Mouse (Mus musculus): ENCODE data around the gene Esr1.

Gene Esr1

GRCm38 (mm10) chr10:4977374-4977773 is 366.0 kb downstream of the Esr1 start:
- in situ Hi-C loops (cut with MboI, MseI): no loop called here

GRCm38 (mm10) chr10:4983919-4984318 is 372.5 kb downstream of the Esr1 start:
- in situ Hi-C loops (cut with MboI, MseI): no loop called here

- in situ Hi-C loops (cut with MboI, MseI): no loop called here
Observed at GRCm38 (mm10) chr10:4993802-4994201, 382.4 kb downstream of the Esr1 start.

DNA sequence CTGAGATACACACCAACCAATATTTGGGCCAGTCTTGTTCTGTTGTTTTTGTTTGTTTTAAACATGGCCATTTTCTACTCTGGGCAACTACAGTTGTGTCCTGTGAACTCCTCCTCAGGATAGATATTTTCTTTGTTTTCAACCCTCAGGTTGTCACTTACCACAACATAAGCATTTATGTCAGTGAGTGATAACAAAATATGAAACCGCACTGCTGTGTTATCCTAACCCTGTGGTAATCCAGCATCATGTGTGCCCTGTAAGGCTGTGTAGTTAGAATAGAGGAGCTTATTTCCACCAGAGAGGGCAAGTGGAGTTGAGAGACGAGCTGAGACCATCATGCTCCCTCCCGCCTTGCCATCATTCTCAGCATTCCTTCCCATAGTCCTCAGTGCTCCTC is 385.2 kb downstream of the Esr1 start:
- in situ Hi-C loops (cut with MboI, MseI): no loop called here

- in situ Hi-C loops (cut with MboI, MseI): no loop called here
Observed at GRCm38 (mm10) chr10:5008795-5009366, 397.5 kb downstream of the Esr1 start.

DNA sequence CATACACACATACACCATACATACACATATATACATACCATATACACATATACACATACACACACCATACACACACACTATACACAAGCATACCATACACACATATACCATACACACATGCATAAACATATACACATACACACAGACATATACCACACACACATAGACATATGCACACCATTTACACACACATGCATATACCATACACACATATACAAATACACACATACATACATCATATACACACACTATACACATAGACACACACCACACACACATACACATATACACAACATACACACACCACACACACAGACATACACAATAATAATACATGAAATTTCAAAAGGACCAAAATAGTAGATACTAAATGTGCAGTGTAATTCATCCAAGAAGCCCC is 400.6 kb downstream of the Esr1 start:
- in situ Hi-C loops (cut with MboI, MseI): no loop called here

DNA sequence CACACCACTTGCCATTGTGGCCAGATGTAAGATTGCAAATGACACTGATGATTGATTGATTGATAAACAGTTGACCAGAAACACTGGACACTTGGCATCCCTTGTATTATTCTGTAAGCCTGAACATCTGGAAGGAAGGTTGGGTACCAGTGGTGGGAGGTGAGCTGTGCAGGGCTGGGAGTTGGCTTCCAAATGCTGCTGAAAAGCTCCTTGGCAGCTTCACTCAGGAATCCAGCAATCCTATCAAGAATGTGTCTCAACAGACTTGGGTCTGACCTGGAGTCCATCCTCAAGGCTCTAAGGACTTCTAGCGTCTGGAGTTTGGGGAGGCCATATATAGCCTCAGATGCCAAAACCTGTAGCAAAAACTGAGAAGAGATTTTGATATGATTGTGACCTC is 403.6 kb downstream of the Esr1 start:
- in situ Hi-C loops (cut with MboI, MseI): no loop called here

DNA sequence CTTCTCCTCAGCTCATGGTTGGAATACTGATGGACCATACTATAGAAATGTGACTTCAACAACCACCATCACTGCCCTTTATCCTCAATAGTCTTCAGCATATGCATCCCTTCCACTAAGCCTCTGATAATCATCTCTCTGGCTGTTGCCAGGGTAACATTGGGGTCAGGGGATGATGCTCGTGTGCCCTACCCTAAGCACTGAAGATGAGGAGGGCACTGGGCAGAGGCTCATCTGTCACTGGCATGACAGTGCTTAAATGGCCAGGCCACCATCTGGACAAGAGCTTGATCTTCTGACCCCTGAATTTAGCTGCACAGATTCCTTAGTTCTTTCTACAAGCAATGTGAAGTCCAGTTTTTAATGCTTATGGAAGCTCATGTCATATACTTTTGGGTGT is 405.8 kb downstream of the Esr1 start:
- in situ Hi-C loops (cut with MboI, MseI): no loop called here

DNA sequence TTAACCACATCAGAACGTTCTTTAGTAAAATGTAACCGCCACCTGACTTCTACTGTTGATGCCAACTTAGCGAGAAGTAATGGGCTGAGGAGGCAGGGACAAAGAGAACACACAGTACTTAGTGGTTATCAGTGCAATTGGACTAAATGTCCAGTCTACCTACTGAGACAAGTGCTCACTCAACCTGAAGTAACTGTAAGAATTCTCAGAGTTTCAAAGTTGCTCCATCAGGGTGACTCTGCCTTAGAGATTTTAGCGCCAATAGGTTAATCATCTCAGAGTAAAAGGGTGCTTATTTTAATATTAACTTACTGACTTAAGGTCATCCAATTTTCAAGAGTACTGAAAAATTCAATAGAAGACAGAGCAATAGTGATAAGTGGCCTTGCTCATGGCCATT is 414.5 kb downstream of the Esr1 start:
- in situ Hi-C loops (cut with MboI, MseI): no loop called here

DNA sequence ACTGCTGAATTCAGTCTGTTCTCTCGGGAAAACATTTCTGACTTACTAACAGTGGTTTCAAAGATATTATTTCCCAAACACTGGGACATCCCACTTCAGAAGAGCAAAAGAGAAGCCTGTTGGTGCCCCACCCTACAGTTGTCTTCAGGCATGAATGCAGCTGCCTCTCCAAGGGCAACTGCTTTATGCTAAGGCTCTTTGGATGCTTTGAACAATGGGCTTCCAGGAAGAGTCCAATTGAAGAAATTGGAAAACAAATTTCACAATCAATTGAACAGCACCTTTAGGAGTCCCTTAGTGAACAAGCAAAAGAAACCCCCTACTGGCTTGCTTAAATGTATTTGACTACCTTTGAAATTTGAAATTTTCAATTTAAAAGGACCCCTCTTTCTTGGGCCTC is 415.8 kb downstream of the Esr1 start:
- in situ Hi-C loops (cut with MboI, MseI): no loop called here

DNA sequence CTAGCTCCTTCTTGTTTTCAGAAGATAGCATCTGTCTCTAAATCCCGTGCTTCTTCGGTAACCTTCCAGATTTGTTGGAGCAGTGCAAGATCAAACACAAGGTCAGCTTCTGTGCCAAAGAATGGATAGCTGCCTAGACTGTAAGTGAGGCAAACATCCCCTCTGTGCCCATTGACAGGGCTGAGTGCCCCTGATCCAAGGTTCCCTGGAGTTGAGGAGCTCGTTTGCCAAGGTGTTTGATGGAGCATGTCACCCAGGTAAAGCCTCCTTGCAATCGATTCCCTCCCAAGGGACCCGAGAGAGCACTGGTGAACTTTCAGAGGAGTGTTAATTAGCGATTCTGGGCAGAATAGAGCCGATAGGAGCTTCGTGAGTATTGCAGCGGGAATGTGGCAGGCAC is 416.9 kb downstream of the Esr1 start:
- in situ Hi-C loops (cut with MboI, MseI): no loop called here

GRCm38 (mm10) chr10:5029161-5029560 is 417.8 kb downstream of the Esr1 start:
- in situ Hi-C loops (cut with MboI, MseI): no loop called here

GRCm38 (mm10) chr10:5029883-5030282 is 418.5 kb downstream of the Esr1 start:
- in situ Hi-C loops (cut with MboI, MseI): loop anchor here (5.0 kb wide), 1 partner anchor 92 kb away; no protein-coding TSS in a partner anchor

DNA sequence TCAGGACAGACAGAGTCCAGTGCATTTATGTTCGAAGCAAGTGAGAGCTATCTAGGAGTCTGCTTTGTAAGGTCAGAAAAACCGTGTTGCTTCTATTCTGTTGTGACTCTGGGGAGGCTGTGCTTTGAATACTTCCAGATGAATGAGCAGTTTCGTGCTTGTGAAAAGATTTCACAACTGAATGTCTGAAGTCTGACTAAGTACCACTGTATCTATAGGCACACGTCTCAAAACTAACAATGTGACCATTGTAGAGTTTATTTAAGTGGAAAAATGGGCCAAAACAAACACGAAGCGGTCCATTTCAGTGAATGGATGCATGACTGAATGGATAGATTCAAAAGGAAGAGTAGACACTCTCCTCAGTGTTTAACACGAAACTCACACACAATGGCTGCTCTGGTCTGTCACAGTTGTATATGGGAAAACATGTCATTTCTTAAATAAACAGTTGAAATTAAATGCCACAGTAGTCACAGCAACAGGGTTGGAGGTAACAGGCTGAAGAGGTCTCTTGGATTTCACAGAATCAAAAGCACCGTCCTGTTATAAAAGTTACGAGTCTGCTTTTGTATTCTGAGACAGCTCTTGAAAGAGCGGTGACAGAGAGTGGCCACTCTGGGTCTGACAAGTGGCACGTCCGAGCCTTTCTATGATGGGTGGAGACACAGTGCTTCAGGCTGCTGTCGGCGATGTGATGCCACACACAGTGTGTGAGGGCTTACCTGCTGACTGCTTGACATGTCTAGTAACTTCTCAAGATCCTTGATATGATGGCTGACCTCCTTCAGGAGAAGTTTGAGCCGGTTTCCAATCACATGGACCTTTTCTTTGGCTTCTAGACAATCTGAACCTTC is 421.0 kb downstream of the Esr1 start:
- in situ Hi-C loops (cut with MboI, MseI): loop anchor here (5.0 kb wide), 1 partner anchor 90 kb away; no protein-coding TSS in a partner anchor

- in situ Hi-C loops (cut with MboI, MseI): no loop called here
Observed at GRCm38 (mm10) chr10:5041254-5041653, 429.9 kb downstream of the Esr1 start.

GRCm38 (mm10) chr10:5044481-5044880 is 433.1 kb downstream of the Esr1 start:
- in situ Hi-C loops (cut with MboI, MseI): no loop called here

DNA sequence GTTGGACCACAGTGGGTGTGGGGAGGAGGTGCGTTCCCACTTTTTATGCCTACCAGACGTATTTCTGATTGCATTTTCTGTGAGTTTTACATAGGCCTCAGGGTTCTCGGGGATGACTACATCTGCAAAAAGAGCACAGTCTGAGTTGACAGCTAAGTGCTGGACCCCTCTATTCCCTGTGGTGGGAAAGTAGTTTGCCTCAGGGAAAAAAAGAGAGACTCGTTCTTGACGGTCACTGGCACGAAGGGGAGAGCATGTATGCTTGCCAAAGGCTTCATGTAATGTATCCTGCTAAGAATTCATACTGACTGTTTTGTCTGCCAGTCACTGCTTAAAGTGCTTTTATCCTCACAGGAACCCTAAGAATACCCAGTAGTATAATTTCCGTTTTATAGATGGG is 433.8 kb downstream of the Esr1 start:
- in situ Hi-C loops (cut with MboI, MseI): no loop called here

GRCm38 (mm10) chr10:5045671-5046070 is 434.3 kb downstream of the Esr1 start:
- in situ Hi-C loops (cut with MboI, MseI): no loop called here

All from regulatory T cell (primary cell).